Mouse (Mus musculus) layer of hippocampus, postnatal 10 days (tissue): Measurements from ENCODE around the gene Plcb2. TPM values are rescaled to one million over a fixed set of nuclear protein-coding genes. Genes with fewer than 3 reads are reported as not detected.

Experiments used
- DNase-seq, 2 experiments: peaks; one replicate each; pipeline ENCODE4 v3.0.0; 2021; ENCODE audit warnings: low spot score in 2 of 2
- total RNA-seq, 2 experiments: library from RNA; stranded (reverse); gene quantifications; 2 replicates each; pipeline ENCODE4 v1.2.3; 2021

The Plcb2 gene
- total RNA-seq, 2 experiments from 2014 or later = 2.1 to 2.9 TPM

DNA sequence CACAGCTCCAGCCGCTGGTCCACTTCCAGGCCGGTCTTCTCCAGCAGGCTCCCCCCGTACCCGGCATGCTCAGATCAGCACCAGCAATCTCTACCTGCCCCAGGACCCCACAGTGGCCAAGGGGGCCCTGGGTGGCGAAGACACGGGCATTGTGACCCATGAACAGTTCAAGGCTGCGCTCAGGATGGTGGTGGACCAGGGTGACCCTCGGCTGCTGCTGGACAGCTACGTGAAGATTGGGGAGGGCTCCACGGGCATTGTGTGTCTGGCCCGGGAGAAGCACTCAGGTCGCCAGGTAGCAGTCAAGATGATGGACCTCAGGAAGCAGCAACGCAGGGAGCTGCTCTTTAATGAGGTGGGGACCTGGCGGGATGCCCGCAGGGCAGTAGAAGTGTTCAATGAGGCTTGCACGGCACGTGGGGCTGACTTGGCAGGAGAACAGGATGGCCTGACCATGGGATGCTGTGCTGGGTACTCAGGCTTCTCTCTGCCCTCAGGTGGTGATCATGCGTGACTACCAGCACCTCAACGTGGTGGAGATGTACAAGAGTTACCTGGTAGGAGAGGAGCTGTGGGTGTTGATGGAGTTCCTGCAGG lies 34.8 kb downstream of the Plcb2 start:
- no peak for DNase-seq

DNA sequence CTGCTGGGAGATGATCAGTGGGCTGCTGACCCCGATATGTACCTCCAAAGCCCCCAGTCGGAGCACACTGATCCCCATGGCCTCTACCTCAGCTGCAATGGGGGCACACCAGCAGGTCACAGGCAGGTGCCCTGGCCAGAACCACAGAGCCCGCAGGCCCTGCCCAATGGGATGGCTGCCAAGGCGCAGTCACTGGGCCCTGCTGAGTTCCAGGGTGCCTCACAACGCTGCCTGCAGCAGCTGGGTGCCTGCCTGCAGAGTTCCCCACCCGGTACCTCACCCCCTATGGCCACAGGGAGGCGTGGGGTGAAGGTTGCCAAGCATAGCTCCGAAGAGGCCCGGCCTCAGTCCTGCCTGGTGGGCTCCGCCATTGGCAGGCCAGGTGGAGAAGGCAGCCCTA lies 38.4 kb downstream of the Plcb2 start:
- no peak for DNase-seq

DNA sequence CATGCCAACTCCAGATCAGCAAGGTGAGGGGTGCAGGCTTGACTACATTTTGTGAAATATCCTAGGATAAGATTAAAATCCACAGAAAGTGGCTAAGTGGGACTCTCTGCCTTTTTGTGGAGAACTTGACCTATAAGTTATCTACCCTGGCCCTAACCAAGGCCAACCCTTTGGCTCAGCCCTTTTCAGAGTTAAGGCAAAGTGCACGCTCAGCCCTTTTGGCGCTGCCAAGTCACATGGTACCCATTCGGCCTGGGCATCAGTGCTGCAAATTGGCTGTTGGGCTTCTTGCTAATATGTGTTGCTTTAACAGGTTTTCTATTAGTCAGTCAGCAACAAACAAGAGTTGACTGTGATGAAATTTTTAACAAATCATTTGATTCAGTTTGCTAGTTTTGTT lies 40.4 kb downstream of the Plcb2 start:
- no peak for DNase-seq

DNA sequence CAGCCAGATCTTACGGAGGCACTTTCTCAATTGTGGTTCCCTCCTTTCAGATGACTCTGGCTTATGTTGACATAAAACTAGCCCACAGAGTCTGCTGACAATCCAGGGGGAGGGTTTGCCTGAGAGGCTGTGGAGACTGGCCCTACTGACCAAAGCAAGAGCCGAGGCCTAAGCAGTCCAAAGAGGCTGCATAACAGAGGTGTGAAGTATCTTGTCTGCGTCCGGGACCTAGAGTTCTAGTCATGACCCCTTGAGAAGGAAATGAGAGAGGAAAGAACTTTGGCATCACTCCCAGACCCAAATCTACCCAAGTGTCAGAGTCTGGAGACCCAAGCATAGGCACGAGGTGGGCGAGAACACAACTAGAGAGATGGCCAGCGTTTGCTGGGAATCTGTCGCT lies 41.5 kb downstream of the Plcb2 start:
- DNase-seq = no peak

DNA sequence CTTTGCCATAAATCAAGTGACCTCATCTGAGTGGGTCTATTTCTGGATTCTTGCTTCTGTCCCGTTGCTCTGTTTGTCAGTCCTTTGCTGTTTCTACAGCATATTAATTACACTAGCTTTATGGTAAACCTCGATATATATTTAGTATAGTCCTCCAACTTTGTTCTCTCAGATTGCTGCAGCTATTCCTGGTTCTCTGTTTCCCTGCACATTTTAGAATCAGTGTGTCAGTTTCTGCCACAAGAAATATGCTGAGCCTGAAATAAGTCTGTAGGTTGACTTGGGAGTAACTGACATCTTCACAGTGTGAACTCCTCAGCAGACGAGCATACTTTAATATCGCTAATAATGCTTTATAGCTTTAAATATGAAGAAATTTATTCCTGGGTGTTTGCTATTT lies 43.1 kb downstream of the Plcb2 start:
- DNase-seq = no peak

DNA sequence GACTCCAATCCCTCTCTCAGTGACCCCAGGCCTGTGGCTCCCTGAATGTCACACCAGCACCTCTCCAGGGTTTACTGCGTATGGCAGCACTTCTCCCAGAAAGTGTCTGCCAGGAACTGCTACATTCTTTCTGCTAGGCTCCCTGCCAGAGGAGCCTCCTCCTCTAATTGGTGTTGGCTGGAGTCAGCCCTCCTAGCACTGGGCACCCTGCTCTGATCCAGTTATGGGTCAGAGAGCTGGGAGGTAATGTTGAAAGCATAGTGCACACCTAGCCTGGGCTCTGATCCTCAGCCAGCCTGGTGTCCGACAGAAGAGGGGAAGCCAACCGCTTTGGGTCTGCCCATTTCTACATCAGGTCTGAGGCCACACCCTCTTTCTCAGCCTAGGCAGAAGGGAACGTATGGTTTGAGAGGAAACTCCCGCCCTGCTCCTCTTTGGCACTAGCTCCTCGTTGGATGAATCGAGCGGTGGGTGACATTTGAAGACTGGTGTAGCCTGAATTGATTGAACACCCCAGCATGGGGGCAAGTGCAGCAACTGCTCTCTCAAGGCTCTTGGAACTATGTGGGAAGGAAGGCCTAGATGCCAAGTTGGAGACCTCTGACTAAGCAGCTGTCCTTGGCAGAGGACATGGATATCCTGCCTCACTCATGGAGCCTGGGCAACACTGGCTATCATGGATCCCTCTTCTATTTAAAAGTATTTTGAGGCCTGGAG lies 45.5 kb downstream of the Plcb2 start:
- DNase-seq = no peak

DNA sequence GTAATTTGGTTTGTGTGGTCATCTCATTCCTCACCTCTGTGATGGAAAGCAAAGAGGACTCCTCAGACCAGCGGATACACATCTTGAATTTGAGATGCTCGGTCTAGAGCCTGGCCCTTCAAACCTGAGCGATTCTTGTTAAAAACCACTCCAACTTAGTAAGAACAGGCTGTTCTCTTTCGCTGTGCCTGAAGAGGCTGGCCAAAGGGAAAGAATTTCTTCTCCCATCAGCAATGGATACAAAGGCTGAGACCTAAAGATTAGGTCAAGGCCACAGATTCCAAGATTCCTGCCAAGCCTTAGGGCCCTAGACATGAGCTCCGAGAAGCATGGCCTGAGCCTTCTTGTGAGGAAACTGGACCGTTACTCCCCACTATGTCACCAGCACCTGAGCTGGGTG lies 47.3 kb downstream of the Plcb2 start:
- no peak for DNase-seq

DNA sequence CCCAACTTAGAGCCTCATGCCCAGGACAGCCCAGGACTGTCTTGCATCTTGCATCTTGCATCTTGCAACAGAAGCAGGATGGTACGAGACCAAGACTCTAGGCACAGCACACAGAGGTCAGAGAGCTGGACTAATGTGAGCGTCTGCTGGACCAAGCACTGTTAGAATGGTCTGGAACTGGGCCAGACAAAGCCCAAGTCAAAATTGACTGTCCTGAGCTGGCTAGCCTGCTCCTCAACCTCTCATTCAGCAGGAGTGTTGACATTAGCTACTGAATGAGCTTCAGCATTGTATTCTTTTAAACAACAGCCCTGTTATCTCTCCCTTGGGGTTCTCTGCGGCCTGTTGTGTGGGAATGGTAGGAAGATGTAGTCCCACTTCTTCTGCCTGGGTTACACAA lies 48.7 kb downstream of the Plcb2 start:
- no peak for DNase-seq

DNA sequence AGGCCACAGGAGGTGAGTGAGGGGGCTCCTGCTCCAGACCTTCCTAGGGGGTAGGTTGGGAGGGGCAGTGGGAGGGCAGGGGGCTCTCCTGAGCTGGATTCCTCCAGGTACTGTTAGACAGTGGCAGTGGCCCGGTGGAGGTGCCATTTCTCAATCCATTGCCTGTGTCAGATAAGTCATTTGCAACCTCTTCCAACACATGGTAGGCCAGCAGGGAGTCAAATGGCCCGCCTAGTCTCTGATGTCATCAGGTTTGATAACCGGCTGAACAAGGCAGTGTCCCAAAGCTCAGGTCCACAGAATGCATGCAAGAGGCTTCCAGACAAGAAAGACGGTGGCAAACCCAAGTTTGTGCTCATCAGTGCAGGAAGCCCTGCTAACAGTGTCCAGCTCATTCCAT lies 50.4 kb downstream of the Plcb2 start:
- DNase-seq = no peak

DNA sequence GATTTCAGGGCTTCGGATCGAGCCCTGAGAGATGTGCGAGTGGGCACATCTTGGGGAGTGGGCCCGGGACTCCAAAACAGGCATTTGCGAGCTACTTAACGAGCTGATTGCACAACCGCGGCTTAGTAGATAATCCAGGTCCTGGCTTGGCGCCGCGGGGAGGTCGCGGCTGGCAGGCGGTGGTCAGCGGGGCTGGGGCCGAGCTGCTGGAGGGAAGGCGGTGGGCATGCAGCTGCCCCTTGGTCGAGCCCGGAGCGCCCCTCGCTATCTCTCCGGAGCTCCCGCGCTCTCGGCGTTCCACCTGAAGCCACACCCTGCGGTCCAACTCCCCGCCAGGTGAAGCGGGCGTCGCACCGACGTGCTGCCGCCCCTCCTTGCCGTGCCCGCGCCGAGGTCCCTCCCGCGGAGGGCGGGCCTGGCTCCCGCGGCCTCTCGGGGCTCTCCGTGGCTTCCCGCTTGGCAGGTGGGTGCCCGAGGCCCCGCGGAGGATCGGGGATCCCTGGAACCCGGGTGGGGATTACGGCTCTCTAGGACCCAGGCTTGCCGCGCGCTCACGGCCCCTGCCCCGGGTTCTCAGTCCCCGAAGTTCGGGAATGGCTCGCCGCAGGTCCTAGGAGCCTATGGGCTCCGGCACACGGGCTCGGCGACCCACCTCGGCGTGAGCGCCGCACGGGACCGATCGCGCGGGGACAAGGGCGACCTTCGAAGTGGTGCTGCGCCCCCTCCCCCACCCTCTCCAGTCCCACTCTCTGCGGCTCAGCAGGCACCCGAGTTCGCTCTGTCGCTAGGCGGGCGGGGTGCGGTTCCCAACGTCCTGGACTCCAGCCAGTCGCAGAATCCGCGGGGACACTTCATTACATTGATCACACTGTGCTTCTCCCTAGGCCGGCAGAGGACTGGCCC lies 51.1 kb downstream of the Plcb2 start:
- peak in 1 of 2 experiments; percentile 52 for DNase-seq

DNA sequence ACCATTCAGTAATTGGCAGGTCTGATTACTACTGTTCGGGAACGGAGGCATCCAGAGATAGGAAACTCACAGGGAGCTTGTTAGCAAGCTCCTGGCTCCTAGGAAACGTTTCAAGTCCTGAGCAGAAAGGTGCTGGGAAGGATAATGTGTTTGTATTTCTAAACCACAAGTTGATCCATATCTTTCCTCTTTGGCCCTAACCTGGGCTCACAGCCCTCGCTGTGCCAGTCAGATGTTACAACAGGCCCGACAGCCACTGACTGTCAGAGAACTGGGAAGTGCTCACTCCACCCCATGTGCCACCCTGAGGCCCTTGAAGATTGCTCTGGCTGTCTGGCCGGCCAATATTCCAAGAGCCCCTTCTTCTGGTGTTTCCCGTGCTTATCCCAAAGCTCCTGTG lies 53.7 kb downstream of the Plcb2 start:
- no peak for DNase-seq

DNA sequence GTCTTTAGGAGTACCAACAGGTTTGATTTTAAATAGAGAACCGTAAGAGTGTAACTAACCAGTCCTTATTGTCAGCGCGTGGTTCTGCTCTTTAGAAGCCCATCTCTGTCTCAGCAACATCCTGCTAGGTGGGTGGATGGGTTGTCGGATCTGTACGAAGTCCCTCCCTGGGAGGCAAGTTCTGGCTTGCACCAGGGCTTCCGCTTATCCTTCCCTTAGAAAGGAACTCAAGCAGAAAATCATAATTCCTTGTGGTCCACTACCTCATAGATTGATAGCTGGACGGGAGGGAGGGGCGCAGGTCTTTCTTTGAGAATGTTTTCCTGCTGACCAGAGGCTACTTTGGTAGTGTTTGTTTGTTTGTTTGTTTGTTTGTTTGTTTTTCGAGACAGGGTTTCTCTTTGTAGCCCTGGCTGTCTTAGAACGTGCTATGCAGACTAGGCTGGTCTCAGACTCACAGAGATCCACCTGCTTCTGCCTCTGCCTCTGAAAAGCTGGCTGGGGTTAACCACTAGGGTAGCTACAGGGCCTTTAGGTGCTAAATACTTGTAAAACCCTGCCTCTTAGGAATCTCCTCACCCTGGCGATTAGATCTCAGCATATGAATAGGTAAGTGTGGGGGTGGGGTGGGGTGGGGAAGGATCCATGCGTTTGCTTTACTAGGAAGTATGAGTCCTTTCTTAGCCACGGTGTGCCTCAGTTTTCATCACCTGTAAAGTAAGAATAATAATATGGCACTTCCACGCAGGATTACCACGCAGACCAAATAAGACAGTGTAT lies 54.4 kb downstream of the Plcb2 start:
- DNase-seq = no peak

DNA sequence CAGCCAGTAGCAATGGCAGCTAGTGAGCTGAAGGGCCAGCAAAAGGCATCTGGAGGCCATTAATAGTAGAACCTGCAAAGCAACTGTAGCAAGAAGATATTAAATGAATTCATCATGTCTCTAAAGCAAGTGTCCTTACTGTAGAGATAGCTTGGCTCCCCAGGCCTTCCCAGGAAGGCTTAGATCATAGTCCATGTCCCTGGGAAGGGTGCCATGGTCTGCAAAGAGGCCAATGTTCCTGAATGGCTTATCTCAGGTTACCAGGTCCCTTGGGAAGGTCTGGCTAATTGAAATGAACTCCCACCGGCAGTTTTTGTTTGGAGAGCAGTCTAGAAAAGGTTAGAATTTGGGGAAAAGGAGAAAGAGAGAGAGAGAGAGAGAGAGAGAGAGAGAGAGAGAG lies 56.5 kb downstream of the Plcb2 start:
- DNase-seq = no peak

DNA sequence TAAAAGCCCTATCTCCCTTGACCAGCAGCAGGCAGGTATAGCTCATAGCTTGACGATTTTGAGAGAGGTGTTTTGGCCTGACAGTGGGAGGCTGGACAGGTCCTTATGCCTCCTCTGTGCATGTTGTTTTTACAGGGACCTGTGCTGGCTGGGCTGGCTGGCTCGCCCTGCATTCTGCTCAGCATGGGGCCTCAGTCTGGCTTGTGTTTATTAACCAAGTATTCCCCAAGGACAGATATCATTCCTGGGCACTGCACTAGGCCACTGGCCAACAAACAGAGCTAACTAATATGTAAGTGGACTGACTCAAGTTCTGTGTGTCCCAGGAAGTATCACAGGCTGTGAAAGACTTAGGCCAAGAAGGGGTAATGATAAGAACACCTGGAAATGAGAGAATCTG lies 58.5 kb downstream of the Plcb2 start:
- no peak for DNase-seq

DNA sequence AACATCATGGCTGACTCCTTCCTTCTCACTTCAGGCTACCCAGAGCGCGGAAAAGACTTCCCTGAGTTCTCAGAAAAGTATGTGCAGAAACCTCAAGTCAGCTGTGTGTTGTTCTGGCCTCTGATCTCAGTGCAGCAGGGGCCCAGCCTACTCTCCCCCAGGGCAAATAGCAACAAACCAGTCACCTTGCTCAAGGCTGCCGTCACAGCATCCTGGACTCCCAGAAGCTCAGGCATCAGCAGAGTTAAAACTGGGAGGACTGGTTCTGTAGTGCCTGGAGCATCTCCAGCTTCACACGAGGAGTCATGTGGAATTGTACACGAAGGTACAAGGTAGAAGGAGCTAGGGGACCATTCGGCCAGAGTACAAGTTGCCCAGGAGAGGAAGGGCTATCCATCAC lies 59.0 kb downstream of the Plcb2 start:
- DNase-seq = no peak

DNA sequence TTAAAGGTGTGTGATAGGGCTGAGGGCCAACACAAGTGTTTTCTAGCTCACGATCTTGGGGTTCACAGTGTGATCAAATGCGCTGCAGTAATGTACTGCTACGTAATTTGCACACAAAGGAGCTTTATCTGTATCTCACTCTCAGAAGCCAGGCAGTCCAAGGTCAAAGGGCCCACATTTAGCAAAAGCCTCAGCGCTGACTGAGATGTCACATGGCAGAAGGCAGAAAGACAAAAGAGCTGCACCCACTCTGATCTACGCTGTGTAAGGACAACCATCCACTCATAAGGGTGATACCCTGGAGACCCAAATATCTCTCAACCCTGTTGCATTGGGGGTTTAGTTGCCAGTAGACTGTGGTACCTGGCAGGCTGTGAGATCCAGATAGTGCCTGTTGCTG lies 61.1 kb downstream of the Plcb2 start:
- DNase-seq = no peak

DNA sequence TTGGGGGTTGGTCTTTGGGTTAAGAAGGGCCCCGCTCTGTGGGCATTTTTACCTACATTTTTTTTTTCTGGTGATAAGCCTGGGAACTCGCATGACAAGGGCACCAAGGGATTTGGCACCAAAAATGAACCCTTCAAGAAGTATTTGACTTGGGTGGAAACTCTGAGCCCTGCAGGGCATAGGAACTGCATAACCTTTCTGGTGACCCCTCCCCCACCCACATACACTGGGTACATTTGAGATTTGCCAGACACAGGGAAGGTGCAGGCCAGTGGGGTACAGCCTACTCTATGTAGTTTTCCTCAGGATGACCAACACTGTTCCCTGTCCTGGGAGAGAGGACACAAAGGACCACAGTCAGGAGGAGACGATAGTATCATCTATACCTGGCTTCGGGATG lies 62.6 kb downstream of the Plcb2 start:
- DNase-seq = no peak

DNA sequence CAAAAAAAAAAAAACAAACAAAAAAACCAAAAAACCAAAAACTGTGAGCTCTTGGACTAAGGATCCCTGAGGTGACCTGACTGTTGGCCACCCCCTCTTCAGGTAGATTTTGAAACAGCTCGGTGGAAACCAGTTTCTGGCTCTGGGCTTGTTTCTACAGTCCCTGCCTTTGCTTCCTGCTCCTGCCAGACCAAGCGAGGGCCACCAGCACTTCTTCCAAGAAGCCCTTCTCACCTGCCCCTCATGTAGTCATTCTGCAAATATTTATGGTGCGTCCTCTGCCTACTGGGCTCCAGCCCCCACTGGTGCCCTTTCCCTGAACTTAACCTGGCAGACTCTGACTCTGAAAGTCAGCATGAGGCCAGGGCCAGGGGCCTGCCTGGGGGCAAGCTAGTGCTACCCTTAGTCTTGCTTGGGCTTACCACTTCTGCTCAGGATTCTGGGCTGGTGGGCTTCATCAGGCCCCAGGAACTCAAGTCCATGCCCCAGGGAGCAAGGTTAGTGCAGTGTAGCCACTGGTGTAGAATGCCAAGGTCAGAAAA lies 63.2 kb downstream of the Plcb2 start:
- no peak for DNase-seq

DNA sequence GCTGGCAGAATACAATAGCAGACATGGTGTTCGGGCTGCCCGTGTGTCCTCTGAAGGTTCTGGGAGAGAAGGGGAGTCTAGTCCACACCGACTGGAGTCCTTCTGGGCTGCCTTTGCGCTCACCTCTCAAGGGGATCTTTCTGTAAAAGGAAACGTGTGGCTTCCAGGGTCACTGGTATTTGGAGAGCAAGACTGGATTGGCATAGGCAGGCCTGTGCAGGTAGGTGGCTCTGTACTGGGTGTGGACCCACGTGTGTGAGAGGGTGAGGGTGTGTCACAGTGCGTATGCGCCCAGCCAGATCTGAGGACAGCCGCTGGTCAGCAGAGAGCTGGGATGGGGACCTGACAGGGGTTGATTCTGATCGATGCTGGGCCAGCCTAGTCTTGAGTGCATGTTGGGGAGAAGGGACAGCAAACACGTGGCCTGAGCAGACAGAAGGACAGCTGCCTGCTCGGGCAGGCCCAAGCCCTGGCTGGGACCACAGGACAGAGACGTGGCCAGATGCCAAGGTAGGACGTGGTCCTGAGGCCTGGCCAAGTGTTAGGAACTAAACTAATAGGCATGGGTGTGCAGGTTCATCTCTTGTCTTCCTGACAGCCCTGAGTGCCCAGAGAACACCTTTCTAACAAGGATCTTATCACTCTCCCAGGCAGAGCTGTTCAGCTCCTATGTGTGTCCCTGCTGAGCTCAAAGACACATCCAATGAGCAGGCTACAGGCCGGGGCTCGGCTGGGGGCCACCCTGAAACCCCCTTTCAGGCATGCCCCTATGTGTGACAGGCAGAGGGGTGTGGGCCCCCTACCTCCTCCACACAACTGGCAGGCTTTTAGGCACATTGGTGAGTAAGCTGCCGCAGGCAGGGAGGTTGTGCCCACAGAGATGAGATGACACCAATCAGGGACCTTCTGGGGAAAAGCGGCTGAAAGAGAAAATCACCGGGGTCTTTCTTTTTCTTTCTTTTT lies 64.2 kb downstream of the Plcb2 start:
- peak; percentile 35 to 59 for DNase-seq
